Mouse (Mus musculus) adrenal gland, adult 8-10 months (tissue): ENCODE measurements around the gene Mapre3. TPM values are rescaled to one million over a fixed set of nuclear protein-coding genes. Genes with fewer than 3 reads are reported as not detected.

Experiments used
- total RNA-seq, 4 experiments: library from RNA; stranded (reverse); gene quantifications; 2 replicates each; pipeline ENCODE4 v1.2.4; 2022

The Mapre3 gene
- total RNA-seq, 4 experiments from 2014 or later, result 75.9 to 93.2 (median 85.2) TPM

Other genes with a start within 250 kb of the Mapre3 start
- 1,000 to 10,000 TPM; 1,385 to 1,638 (median 1,575) TPM for gene Kcnk3, start 226.5 kb upstream of the Mapre3 start, total RNA-seq
- gene Slc35f6, start 166.7 kb upstream of the Mapre3 start, total RNA-seq, result 10 to 100 TPM; 39.8 to 60.3 (median 49.4) TPM
- 10 to 100 TPM in 2 of 4 experiments, 1 to 10 TPM in 2; 4.3 to 11.4 (median 8.5) TPM for gene Cenpa, start 147.9 kb upstream of the Mapre3 start, total RNA-seq
- gene Dpysl5, start 103.1 kb upstream of the Mapre3 start, total RNA-seq, result 1 to 10 TPM; 1.5 to 4.0 (median 2.7) TPM
- gene Tmem214, start 53.4 kb downstream of the Mapre3 start, total RNA-seq, result 10 to 100 TPM; 55.5 to 66.8 (median 59.6) TPM
- 10 to 100 TPM in 3 of 4 experiments, 1 to 10 TPM in 1; 9.9 to 22.6 (median 17.7) TPM for gene Agbl5, start 74.1 kb downstream of the Mapre3 start, total RNA-seq
- 100 to 1,000 TPM; 210 to 235 (median 214) TPM for gene Ost4, start 93.1 kb downstream of the Mapre3 start, total RNA-seq
- 10 to 100 TPM; 48.7 to 62.4 (median 51.8) TPM for gene Emilin1, start 98.8 kb downstream of the Mapre3 start, total RNA-seq
- 10 to 100 TPM; 60.9 to 74.4 (median 69.4) TPM for gene Khk, start 106.8 kb downstream of the Mapre3 start, total RNA-seq
- 1 to 10 TPM; 1.0 to 3.0 (median 1.8) TPM for gene Cgref1, start 130.9 kb downstream of the Mapre3 start, total RNA-seq
- 100 to 1,000 TPM; 129 to 211 (median 186) TPM for gene Preb, start 145.7 kb downstream of the Mapre3 start, total RNA-seq
- 1 to 10 TPM; 1.0 to 2.5 (median 1.4) TPM for gene Tcf23, start 154.0 kb downstream of the Mapre3 start, total RNA-seq
- gene Atraid, start 233.7 kb downstream of the Mapre3 start, total RNA-seq, result 100 to 1,000 TPM; 122 to 138 (median 130) TPM
- gene Slc5a6, start 234.3 kb downstream of the Mapre3 start, total RNA-seq, result 10 to 100 TPM; 33.5 to 46.4 (median 38.1) TPM
- 10 to 100 TPM; 23.1 to 52.0 (median 33.6) TPM for gene Cad, start 240.1 kb downstream of the Mapre3 start, total RNA-seq